Mouse (Mus musculus): ENCODE results near the gene Mapk8ip2.

Gene Mapk8ip2

GRCm38 (mm10) chr15:89452906-89453864, 528 bp upstream of the Mapk8ip2 start:
- DNase-seq, result peak; percentile 92

GRCm38 (mm10) chr15:89454857-89455256, 1.1 kb downstream of the Mapk8ip2 start:
- DNase-seq, result peak; percentile 74

- DNase-seq, result peak; percentile 50
Observed at GRCm38 (mm10) chr15:89455642-89456041, 1.9 kb downstream of the Mapk8ip2 start.

- DNase-seq, result peak; percentile 79
Observed at GRCm38 (mm10) chr15:89458942-89459341, 5.2 kb downstream of the Mapk8ip2 start.

GRCm38 (mm10) chr15:89459821-89460220, 6.1 kb downstream of the Mapk8ip2 start:
- DNase-seq, result peak; percentile 56

GRCm38 (mm10) chr15:89460298-89460697, 6.6 kb downstream of the Mapk8ip2 start:
- DNase-seq, result peak; percentile 77

GRCm38 (mm10) chr15:89461321-89461720, 7.6 kb downstream of the Mapk8ip2 start:
- DNase-seq, result peak; percentile 87

GRCm38 (mm10) chr15:89462176-89462575, 8.5 kb downstream of the Mapk8ip2 start:
- DNase-seq, result peak; percentile 71

- DNase-seq, result peak; percentile 88
Observed at GRCm38 (mm10) chr15:89463334-89464235, 9.9 kb downstream of the Mapk8ip2 start.

GRCm38 (mm10) chr15:89465052-89465451, 11.3 kb downstream of the Mapk8ip2 start:
- DNase-seq, result peak; percentile 76

GRCm38 (mm10) chr15:89468577-89468976, 14.9 kb downstream of the Mapk8ip2 start:
- DNase-seq, result peak; percentile 69

- DNase-seq, result no peak
Observed at GRCm38 (mm10) chr15:89471476-89471875, 17.8 kb downstream of the Mapk8ip2 start.

- DNase-seq, result peak; percentile 91
Observed at GRCm38 (mm10) chr15:89473370-89473769, 19.7 kb downstream of the Mapk8ip2 start.

GRCm38 (mm10) chr15:89473921-89474320, 20.2 kb downstream of the Mapk8ip2 start:
- DNase-seq, result peak; percentile 94

GRCm38 (mm10) chr15:89474596-89475292, 21.0 kb downstream of the Mapk8ip2 start:
- peak; percentile 94 for DNase-seq

GRCm38 (mm10) chr15:89475293-89475600, 21.5 kb downstream of the Mapk8ip2 start:
- DNase-seq, result peak; percentile 95

GRCm38 (mm10) chr15:89475611-89476474, 22.1 kb downstream of the Mapk8ip2 start:
- DNase-seq, result peak; percentile 100

GRCm38 (mm10) chr15:89476475-89476815, 22.7 kb downstream of the Mapk8ip2 start:
- DNase-seq, result no peak

- DNase-seq, result peak; percentile 98
Observed at GRCm38 (mm10) chr15:89477091-89477491, 23.4 kb downstream of the Mapk8ip2 start, which contains the start of gene Arsa. Gene Arsa, minus strand, starts transcription at chr15:89477425.

GRCm38 (mm10) chr15:89477806-89478205, 24.1 kb downstream of the Mapk8ip2 start:
- DNase-seq, result peak; percentile 90

GRCm38 (mm10) chr15:89478622-89479021, 24.9 kb downstream of the Mapk8ip2 start:
- DNase-seq, result no peak

GRCm38 (mm10) chr15:89480584-89480983, 26.9 kb downstream of the Mapk8ip2 start:
- DNase-seq, result peak; percentile 99

All from heart, adult 11 months (tissue).